Mouse (Mus musculus): ENCODE data around the gene Rps6kb2. TPM values are rescaled to one million over a fixed set of nuclear protein-coding genes. Genes with fewer than 3 reads are reported as not detected.
A peak's percentile ranks its signal among the peaks of the same experiment; 100 is the strongest.
"Not testable (repeated sequence)": the region's sequence is repeated elsewhere in the genome, so short reads cannot be mapped to it uniquely, and the experiment has no call there.

The Rps6kb2 gene
- polyA plus RNA-seq, 1 experiment from 2014 or later: 42.2 TPM

DNA sequence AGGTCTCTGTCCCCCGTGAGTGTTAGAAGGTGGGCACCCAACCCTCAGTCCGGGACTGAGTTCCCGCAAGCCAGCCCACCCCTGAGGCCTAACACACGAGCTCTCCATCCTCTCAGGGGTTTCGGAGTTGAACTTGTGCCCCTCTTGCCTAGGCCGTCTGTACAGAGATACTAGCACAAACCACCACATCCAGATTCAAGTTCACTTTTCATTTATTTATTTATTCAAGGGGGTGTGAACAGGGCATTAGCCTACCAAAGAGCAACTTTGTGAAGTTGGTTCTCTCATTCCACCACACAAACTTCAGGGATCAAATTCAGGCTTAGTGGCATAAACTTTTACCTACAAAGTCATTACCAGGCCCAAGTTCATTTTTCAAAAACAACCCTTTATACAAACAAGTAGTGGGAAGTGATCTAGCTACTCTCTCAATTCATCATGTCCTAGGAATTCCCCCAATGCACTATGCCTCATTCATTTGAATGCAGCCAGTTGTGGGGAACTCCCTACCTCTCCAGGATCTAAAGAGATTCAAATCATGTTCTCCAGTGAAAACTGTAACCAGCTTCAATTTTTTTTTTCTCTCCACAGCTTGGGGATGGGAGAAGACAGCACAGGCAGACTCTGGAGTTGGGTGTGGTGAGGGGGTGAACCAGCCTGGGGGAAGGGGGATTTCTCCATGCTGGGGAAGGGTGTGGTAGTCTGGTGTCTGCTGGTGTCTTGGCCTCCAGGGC, 27.8 kb downstream of the Rps6kb2 start:
- H3K27ac ChIP-seq, H3K4me3 ChIP-seq: not testable (repeated sequence)
- ATAC-seq (replicated peaks; ENCODE audit: insufficient number of reproducible peaks, insufficient read depth, low FRiP score, low read depth): 0 out of 2 replicates have a peak, but pooled peaks have one; percentile 19

DNA sequence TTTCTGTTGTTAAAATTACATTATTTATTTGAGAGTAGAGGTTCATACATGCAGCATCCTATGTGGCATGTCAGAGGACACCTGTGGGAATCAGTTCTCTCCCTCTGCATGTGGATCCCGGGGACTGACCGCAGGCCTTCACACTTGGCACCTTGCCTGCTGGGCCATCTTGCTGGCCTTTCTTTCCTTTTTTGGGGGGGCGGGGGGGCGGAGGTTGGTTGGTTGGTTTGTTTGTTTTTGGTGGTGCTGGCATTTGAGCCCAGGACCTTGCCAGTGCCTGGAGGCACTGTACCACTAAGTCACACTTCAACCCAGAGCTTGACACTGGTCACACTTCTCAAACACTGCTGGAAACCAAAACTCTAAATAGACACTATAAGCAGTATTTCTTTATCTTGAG, 28.8 kb downstream of the Rps6kb2 start:
- Histone ChIP-seq H3K27me3 (0 out of 2 replicates have a peak, but pooled peaks cover 5% of the 10 kb centered on the region), H3K9me3 (replicated peaks) (no peaks in the 10 kb centered on the region), H3K4me1 (replicated peaks) (peaks cover 6% of the 10 kb centered on the region), H3K4me3 (no peak overlapping the region), H3K27ac (no peak overlapping the region), H3K36me3 (peaks cover 17% of the 10 kb centered on the region; the same call in 1 of the 2 replicates), H3K9ac (no peak overlapping the region), H3K4me2 (no peak overlapping the region)
- WGBS: 88% methylated on average over 4 of the region's 4 CpGs
- ATAC-seq (replicated peaks; ENCODE audit: insufficient number of reproducible peaks, insufficient read depth, low FRiP score, low read depth): no peak

More for the DNA sequence above, 27.8 kb downstream of the Rps6kb2 start:
- not testable (repeated sequence) for H3K9ac ChIP-seq; H3K4me1 ChIP-seq (replicated peaks); H3K27me3 ChIP-seq; H3K4me2 ChIP-seq; H3K9me3 ChIP-seq (replicated peaks)
- WGBS: 80% methylated on average over 6 of the region's 6 CpGs
- H3K36me3 ChIP-seq: peaks cover 10% of the 10 kb centered on the region; the same call in 1 of the 2 replicates

DNA sequence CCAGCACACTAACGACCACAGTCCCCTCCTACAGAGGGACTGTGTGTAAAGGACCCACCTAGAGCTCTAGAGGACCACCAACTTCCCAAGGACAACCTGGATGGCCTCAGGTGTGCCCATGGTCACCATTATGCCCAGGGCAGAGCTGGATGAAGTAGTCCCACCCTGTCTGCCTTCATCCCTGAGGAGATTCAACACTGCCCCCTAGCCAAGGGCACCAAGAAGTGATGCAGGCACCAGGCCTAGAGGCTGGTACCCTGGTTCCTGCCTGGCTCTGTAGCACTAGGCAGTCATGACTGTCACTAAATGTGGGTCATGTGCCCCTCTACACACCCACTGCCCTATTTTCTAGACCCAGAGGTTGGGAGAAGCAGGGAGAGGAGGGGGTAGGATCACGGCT, 31.4 kb downstream of the Rps6kb2 start:
- no peak overlapping the region for H3K4me3 ChIP-seq
- H3K9ac ChIP-seq: no peak overlapping the region
- peaks cover 16% of the 10 kb centered on the region for H3K4me1 ChIP-seq (replicated peaks)
- H3K9me3 ChIP-seq (replicated peaks): no peaks in the 10 kb centered on the region
- H3K4me2 ChIP-seq: no peak overlapping the region
- no peak overlapping the region for H3K27ac ChIP-seq
- H3K36me3 ChIP-seq: peaks cover 33% of the 10 kb centered on the region
- WGBS: 88% methylated on average over 2 of the region's 2 CpGs
- no peak; the same call in 1 of the 2 replicates for ATAC-seq (replicated peaks; ENCODE audit: insufficient number of reproducible peaks, insufficient read depth, low FRiP score, low read depth)
- 0 out of 2 replicates have a peak, but pooled peaks cover under 1% of the 10 kb centered on the region for H3K27me3 ChIP-seq

DNA sequence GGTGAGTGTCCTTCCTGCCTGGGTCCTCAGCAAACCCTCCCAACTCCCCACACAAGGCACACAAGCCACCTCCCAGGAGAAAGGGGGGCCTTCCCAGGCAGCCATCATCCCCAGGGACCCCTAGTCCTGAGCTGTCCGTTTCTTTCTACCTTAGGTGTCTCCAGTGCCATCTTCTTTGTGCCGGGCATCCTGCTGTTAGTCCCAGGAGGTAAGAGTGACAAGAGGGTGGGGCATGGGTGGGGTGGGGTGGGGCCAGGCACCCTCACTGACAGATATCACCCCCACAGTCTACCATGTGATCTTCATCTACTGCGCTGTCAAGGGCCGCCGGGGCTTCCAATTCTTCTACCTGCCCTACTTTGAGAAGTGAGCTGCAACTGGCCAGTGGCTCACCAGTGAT, 32.1 kb downstream of the Rps6kb2 start:
- ATAC-seq (replicated peaks; ENCODE audit: insufficient number of reproducible peaks, insufficient read depth, low FRiP score, low read depth): no peak
- WGBS: 97% methylated on average over 5 of the region's 5 CpGs

DNA sequence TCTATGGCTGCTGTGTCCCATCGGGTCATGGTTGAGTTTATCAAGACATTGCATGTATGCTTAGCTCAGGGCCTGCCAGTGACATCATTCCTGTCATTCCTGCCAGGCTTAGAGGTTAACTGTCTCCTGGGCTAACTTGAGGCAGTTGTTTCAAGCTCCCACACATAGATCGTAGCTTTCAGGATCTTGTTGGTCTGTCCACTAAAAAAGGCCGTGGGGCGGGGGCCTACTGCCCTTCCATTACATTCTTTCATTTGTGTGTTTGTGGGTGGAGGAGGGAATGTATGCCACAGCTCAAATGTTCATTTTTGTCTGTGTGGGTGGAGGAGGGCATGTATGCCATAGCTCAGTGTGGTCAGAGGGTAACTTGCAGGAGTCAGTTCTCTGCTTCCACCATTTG, 33.0 kb downstream of the Rps6kb2 start:
- WGBS: 65% methylated on average over 4 of the region's 4 CpGs
- Histone ChIP-seq H3K9me3 (replicated peaks) (no peaks in the 10 kb centered on the region), H3K9ac (no peak overlapping the region), H3K36me3 (peaks cover 33% of the 10 kb centered on the region), H3K4me3 (no peak overlapping the region), H3K27ac (peak overlapping the region; percentile 35; the same call in 1 of the 2 replicates), H3K4me1 (replicated peaks) (peaks cover 21% of the 10 kb centered on the region), H3K4me2 (no peak overlapping the region), H3K27me3 (no peaks in the 10 kb centered on the region)
- no peak for ATAC-seq (replicated peaks; ENCODE audit: insufficient number of reproducible peaks, insufficient read depth, low FRiP score, low read depth)

More for the DNA sequence above, 32.1 kb downstream of the Rps6kb2 start:
- H3K36me3 ChIP-seq: peaks cover 33% of the 10 kb centered on the region
- no peak overlapping the region for H3K4me2 ChIP-seq
- H3K4me1 ChIP-seq (replicated peaks): peaks cover 21% of the 10 kb centered on the region
- no peak overlapping the region for H3K9ac ChIP-seq
- H3K4me3 ChIP-seq: no peak overlapping the region
- H3K27ac ChIP-seq: no peak overlapping the region
- H3K9me3 ChIP-seq (replicated peaks): no peaks in the 10 kb centered on the region
- H3K27me3 ChIP-seq: no peaks in the 10 kb centered on the region

DNA sequence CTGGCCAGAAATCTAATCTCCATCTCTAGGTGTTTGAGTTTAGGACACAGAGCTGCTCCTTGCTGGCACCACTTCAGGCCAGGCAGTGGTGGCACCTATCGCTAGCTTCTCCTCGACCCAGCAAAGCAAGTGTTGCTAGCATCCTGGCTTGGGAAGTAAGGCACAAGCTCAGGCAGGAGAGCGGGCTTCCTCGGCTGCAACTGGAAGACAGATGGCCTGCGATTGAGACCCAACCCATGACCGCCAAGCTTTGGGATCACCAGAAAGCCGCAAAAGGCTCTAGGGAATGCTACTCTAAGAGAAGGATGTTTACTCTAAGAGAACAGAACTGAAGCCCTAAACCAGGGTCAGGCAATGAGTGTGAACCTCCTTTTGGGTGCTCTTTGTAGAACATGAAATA, 33.7 kb downstream of the Rps6kb2 start:
- Histone ChIP-seq H3K4me3 (no peak overlapping the region), H3K9me3 (replicated peaks) (no peaks in the 10 kb centered on the region), H3K36me3 (peaks cover 33% of the 10 kb centered on the region), H3K4me2 (no peak overlapping the region), H3K4me1 (replicated peaks) (peaks cover 21% of the 10 kb centered on the region), H3K27ac (peak overlapping the region; percentile 35; the same call in 1 of the 2 replicates), H3K27me3 (no peaks in the 10 kb centered on the region), H3K9ac (no peak overlapping the region)
- WGBS: 94% methylated on average over 7 of the region's 7 CpGs
- ATAC-seq (replicated peaks; ENCODE audit: insufficient number of reproducible peaks, insufficient read depth, low FRiP score, low read depth): no peak

DNA sequence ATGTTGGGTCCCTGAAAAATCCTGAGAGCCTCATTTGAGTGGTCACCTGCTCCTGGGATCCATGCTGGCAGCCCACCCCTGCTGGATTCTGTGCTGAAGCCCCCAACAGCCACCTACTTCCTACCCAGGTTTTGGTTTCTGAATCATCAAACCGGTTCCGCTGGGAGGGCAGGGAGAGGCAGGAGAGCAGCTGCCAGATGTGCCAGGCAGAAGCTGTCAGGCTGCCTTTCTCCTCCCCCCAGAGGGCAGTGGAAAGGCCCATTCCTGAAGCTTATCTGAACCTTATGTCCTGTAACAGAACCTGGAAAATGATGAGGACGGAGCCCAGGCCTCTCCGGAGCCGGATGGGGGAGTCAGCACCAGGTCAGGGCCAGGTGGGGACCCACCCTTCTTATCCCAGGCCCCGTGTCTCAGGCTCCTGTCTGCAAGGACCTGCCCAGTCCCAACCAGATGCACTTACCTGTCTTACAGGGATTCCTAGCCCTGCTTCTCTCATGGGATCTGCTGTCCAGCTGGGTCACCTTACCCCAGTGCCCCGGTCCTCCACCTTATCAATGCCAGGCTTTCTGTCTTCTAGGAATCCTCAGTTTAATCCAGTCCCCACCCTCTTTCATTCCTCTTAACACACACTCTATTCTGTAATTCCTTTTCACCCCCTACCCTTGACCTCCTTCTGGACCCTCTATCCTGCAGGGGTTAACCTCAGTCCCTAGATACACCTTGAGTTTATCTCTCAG, 36.2 kb downstream of the Rps6kb2 start:
- H3K27me3 ChIP-seq: no peaks in the 10 kb centered on the region
- H3K4me2 ChIP-seq: peak overlapping the region; percentile 70
- no peaks in the 10 kb centered on the region for H3K9me3 ChIP-seq (replicated peaks)
- ATAC-seq (replicated peaks; ENCODE audit: insufficient number of reproducible peaks, insufficient read depth, low FRiP score, low read depth): no peak
- no peak overlapping the region for H3K27ac ChIP-seq
- H3K36me3 ChIP-seq: peaks cover 32% of the 10 kb centered on the region
- H3K9ac ChIP-seq: peak overlapping the region; percentile 83
- peaks cover 21% of the 10 kb centered on the region for H3K4me1 ChIP-seq (replicated peaks)
- WGBS: 54% methylated on average over 7 of the region's 7 CpGs
- peak overlapping the region; percentile 82 for H3K4me3 ChIP-seq

DNA sequence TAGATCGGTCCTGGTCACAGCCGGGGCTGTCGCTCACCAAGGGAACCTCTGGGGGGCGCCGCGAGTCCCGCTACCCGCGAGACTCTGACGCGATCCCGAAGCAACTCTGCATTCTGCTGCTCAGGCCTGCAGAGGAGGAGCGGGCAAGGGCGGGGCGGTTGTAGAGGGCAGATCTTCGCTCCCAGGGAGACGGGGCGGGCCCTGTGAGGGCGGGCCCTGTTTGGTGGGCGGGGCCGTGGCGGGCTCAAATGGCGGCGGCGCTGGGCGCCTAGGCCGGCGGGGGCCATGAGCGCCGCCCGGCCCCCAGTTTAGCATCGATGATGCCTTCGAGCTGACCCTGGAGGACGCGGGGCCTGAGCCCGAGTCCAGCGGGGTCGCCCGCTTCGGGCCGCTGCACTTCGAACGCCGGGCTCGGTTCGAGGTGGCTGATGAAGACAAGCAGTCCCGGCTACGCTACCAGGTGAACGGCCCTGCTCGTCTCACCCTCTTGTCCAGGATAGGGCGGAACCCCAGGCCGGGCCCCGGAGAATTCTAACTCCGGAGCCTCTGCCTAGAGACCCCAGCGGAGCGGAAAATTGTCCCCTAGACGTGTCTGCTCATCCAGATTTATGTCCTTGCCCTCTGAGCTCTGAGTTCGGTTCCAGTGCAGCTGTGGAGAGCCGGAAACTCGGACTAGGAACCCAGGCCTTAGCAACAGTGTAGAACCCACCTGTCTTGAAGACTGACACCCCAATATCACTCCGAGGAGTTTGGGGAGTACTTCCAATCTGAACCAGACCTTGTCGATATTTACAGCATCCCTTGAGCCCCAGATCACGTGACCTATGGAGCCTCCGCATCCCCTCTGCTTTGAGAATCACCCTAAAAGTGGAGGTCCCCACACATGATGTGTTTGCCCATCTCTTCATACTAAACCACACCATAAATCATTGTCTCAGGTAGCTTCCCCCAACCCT, 37.1 kb downstream of the Rps6kb2 start, which contains the start of gene Aip:
TSS of gene Aip (minus strand) at position 118 of the 956 bp plus-strand sequence.
- ATAC-seq (replicated peaks; ENCODE audit: insufficient number of reproducible peaks, insufficient read depth, low FRiP score, low read depth): peak; percentile 96
- peak within 1 kb of the TSS; percentile 72 for H3K27ac ChIP-seq

DNA sequence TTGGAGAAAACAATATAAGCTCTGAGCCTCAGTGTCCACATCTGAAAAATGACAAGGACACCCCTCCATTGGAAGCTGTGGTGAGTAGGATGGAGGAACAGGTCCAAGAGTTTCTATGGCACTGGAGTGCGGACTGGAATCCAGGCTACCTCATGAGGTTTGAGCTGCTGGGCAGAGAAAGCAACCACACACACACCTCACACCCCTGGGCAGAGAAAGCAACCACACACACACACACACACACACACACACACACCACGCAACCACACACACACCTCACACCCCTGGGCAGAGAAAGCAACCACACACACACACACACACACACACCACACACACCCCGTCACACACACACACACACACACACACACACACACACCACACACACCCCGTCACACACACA, 37.9 kb downstream of the Rps6kb2 start:
- Histone ChIP-seq H3K9ac (peak overlapping the region; percentile 1; the same call in 1 of the 2 replicates), H3K36me3 (peaks cover 23% of the 10 kb centered on the region), H3K4me2 (peak overlapping the region; percentile 58), H3K27ac (peak overlapping the region; percentile 44; the same call in 1 of the 2 replicates), H3K4me1 (replicated peaks) (peaks cover 29% of the 10 kb centered on the region), H3K4me3 (peak overlapping the region; percentile 82)
- H3K27me3 ChIP-seq; H3K9me3 ChIP-seq (replicated peaks): not testable (repeated sequence)
- 17% methylated on average over 3 of the region's 4 CpGs for WGBS
- ATAC-seq (replicated peaks; ENCODE audit: insufficient number of reproducible peaks, insufficient read depth, low FRiP score, low read depth): peak; percentile 3

More for the DNA sequence above, 37.1 kb downstream of the Rps6kb2 start, which contains the start of gene Aip:
- Histone ChIP-seq H3K27me3 (no peaks in the 10 kb centered on the region), H3K4me3 (peak within 1 kb of the TSS; percentile 82), H3K4me2 (peak within 1 kb of the TSS; percentile 70), H3K4me1 (replicated peaks) (peaks cover 21% of the 10 kb centered on the region), H3K36me3 (peaks cover 23% of the 10 kb centered on the region), H3K9me3 (replicated peaks) (no peaks in the 10 kb centered on the region), H3K9ac (peak within 1 kb of the TSS; percentile 83)
- under 1% methylated on average over 64 of the region's 64 CpGs for WGBS

DNA sequence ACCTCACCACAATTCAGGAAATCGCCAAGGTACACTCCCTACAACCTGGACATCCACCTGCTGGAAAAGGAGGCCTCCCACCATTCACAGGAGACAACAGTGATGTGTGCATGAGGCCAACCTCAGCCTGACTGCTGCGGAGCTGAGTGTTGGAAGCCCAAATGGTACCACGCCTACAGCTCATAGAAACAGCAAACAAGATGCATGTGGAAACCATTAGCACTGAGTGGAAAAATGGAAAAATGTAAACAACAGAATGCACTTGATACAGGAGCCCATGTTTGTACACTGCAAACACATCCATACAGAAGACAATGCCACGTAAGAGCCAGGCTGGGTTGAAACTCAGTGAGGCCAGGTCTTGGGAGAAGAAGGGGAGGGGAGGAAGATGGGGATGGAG, 38.7 kb downstream of the Rps6kb2 start:
- Histone ChIP-seq H3K9me3 (replicated peaks) (no peaks in the 10 kb centered on the region), H3K4me1 (replicated peaks) (peaks cover 27% of the 10 kb centered on the region)

More for the DNA sequence above, 38.7 kb downstream of the Rps6kb2 start:
- Histone ChIP-seq H3K9ac (no peak overlapping the region), H3K4me3 (no peak overlapping the region), H3K27ac (no peak overlapping the region), H3K36me3 (peaks cover 17% of the 10 kb centered on the region), H3K27me3 (no peaks in the 10 kb centered on the region), H3K4me2 (no peak overlapping the region)
- no peak for ATAC-seq (replicated peaks; ENCODE audit: insufficient number of reproducible peaks, insufficient read depth, low FRiP score, low read depth)
- WGBS: 85% methylated on average over 4 of the region's 4 CpGs
